Mouse (Mus musculus) neural tube, embryonic 13.5 days (tissue): Measurements from ENCODE around the gene Ash1l. TPM values are rescaled to one million over a fixed set of nuclear protein-coding genes. Genes with fewer than 3 reads are reported as not detected.

Experiments
- polyA plus RNA-seq: library from polyadenylated mRNA; unstranded; fragments of >200 nt; fragmentation: Nextera tagmentation; extraction: Ambion mirVana; gene quantifications from 2 replicates; pipeline ENCODE4 v1.2.1, GENCODE M21; 2015

Ash1l gene
- polyA plus RNA-seq, 1 experiment from 2014 or later, result 19.1 TPM

Other genes starting within 250 kb of the Ash1l start
- 60.7 and 65.0 TPM in 2 replicates for gene Rit1, start 233.8 kb upstream of the Ash1l start, polyA plus RNA-seq
- 234 and 259 TPM in 2 replicates for gene Syt11, start 175.5 kb upstream of the Ash1l start, polyA plus RNA-seq
- 11.5 and 12.3 TPM in 2 replicates for gene Gon4l, start 115.4 kb upstream of the Ash1l start, polyA plus RNA-seq
- gene Msto1, start 36.6 kb upstream of the Ash1l start, polyA plus RNA-seq, result 41.1 and 45.3 TPM in 2 replicates
- 145 and 152 TPM in 2 replicates for gene Dap3, start 559 bp downstream of the Ash1l start, polyA plus RNA-seq
- 83.4 and 91.9 TPM in 2 replicates for gene Rusc1, start 142.7 kb downstream of the Ash1l start, polyA plus RNA-seq
- 0.15 TPM in 1 of 2 replicates, not detected in the other for gene Gm43738, start 150.5 kb downstream of the Ash1l start, polyA plus RNA-seq
- gene Fdps, start 151.3 kb downstream of the Ash1l start, polyA plus RNA-seq, result 329 and 357 TPM in 2 replicates
- 0.14 and 0.46 TPM in 2 replicates for gene Pklr, start 185.5 kb downstream of the Ash1l start, polyA plus RNA-seq
- gene Hcn3, start 209.6 kb downstream of the Ash1l start, polyA plus RNA-seq, result 34.6 and 35.6 TPM in 2 replicates
- gene Clk2, start 214.2 kb downstream of the Ash1l start, polyA plus RNA-seq, result 27.5 and 30.6 TPM in 2 replicates
- 129 and 135 TPM in 2 replicates for gene Scamp3, start 226.9 kb downstream of the Ash1l start, polyA plus RNA-seq
- 38.9 and 49.9 TPM in 2 replicates for gene Fam189b, start 232.5 kb downstream of the Ash1l start, polyA plus RNA-seq